Mouse (Mus musculus): ENCODE results near the gene Ppp2r5c.
A peak's percentile ranks its signal among the peaks of the same experiment; 100 is the strongest.

Ppp2r5c gene

GRCm38 (mm10) chr12:110511856-110512433, 65.0 kb downstream of the Ppp2r5c start:
- DNase-seq (ENCODE audit: low read depth) = no peak

- DNase-seq (ENCODE audit: low read depth) = no peak
Measured at GRCm38 (mm10) chr12:110512884-110513283, 66.0 kb downstream of the Ppp2r5c start.

- DNase-seq (ENCODE audit: low read depth) = no peak
Measured at GRCm38 (mm10) chr12:110515676-110516075, 68.8 kb downstream of the Ppp2r5c start.

GRCm38 (mm10) chr12:110520236-110520987, 73.5 kb downstream of the Ppp2r5c start:
- DNase-seq (ENCODE audit: low read depth) = no peak

GRCm38 (mm10) chr12:110523526-110523925, 76.6 kb downstream of the Ppp2r5c start:
- no peak for DNase-seq (ENCODE audit: low read depth)

- no peak for DNase-seq (ENCODE audit: low read depth)
Measured at GRCm38 (mm10) chr12:110532711-110533110, 85.8 kb downstream of the Ppp2r5c start.

- no peak for DNase-seq (ENCODE audit: low read depth)
Measured at GRCm38 (mm10) chr12:110533151-110533550, 86.2 kb downstream of the Ppp2r5c start.

GRCm38 (mm10) chr12:110533832-110534231, 86.9 kb downstream of the Ppp2r5c start:
- no peak for DNase-seq (ENCODE audit: low read depth)

- DNase-seq (ENCODE audit: low read depth) = no peak
Measured at GRCm38 (mm10) chr12:110535361-110535760, 88.4 kb downstream of the Ppp2r5c start.

- DNase-seq (ENCODE audit: low read depth) = no peak
Measured at GRCm38 (mm10) chr12:110537751-110538150, 90.8 kb downstream of the Ppp2r5c start.

GRCm38 (mm10) chr12:110539346-110539745, 92.4 kb downstream of the Ppp2r5c start:
- DNase-seq (ENCODE audit: low read depth) = no peak

GRCm38 (mm10) chr12:110539798-110540197, 92.9 kb downstream of the Ppp2r5c start:
- DNase-seq (ENCODE audit: low read depth) = peak; percentile 39

GRCm38 (mm10) chr12:110540273-110540672, 93.4 kb downstream of the Ppp2r5c start:
- no peak for DNase-seq (ENCODE audit: low read depth)

GRCm38 (mm10) chr12:110541001-110541400, 94.1 kb downstream of the Ppp2r5c start:
- no peak for DNase-seq (ENCODE audit: low read depth)

- DNase-seq (ENCODE audit: low read depth) = no peak
Measured at GRCm38 (mm10) chr12:110541528-110541927, 94.6 kb downstream of the Ppp2r5c start.

GRCm38 (mm10) chr12:110545040-110545701, 98.3 kb downstream of the Ppp2r5c start:
- DNase-seq (ENCODE audit: low read depth) = no peak

- DNase-seq (ENCODE audit: low read depth) = no peak
Measured at GRCm38 (mm10) chr12:110547573-110547972, 100.7 kb downstream of the Ppp2r5c start.

GRCm38 (mm10) chr12:110549437-110550112, 102.7 kb downstream of the Ppp2r5c start:
- DNase-seq (ENCODE audit: low read depth) = no peak

- no peak for DNase-seq (ENCODE audit: low read depth)
Measured at GRCm38 (mm10) chr12:110550364-110550763, 103.4 kb downstream of the Ppp2r5c start.

- DNase-seq (ENCODE audit: low read depth) = no peak
Measured at GRCm38 (mm10) chr12:110552113-110552512, 105.2 kb downstream of the Ppp2r5c start.

- no peak for DNase-seq (ENCODE audit: low read depth)
Measured at GRCm38 (mm10) chr12:110553362-110553761, 106.4 kb downstream of the Ppp2r5c start.

- DNase-seq (ENCODE audit: low read depth) = no peak
Measured at GRCm38 (mm10) chr12:110555536-110556240, 108.8 kb downstream of the Ppp2r5c start.

Data from naive thymus-derived CD4-positive, alpha-beta T cell, adult 2 months (primary cell).